Mouse (Mus musculus): Measurements from ENCODE around the gene Extl1.
"Not testable (repeated sequence)": the region's sequence is repeated elsewhere in the genome, so short reads cannot be mapped to it uniquely, and the experiment has no call there.

Gene Extl1

GRCm38 (mm10) chr4:134352261-134352707 lies 31.4 kb downstream of the Extl1 start:
- in situ Hi-C loops (cut with MboI, MseI), result no loop called here

DNA sequence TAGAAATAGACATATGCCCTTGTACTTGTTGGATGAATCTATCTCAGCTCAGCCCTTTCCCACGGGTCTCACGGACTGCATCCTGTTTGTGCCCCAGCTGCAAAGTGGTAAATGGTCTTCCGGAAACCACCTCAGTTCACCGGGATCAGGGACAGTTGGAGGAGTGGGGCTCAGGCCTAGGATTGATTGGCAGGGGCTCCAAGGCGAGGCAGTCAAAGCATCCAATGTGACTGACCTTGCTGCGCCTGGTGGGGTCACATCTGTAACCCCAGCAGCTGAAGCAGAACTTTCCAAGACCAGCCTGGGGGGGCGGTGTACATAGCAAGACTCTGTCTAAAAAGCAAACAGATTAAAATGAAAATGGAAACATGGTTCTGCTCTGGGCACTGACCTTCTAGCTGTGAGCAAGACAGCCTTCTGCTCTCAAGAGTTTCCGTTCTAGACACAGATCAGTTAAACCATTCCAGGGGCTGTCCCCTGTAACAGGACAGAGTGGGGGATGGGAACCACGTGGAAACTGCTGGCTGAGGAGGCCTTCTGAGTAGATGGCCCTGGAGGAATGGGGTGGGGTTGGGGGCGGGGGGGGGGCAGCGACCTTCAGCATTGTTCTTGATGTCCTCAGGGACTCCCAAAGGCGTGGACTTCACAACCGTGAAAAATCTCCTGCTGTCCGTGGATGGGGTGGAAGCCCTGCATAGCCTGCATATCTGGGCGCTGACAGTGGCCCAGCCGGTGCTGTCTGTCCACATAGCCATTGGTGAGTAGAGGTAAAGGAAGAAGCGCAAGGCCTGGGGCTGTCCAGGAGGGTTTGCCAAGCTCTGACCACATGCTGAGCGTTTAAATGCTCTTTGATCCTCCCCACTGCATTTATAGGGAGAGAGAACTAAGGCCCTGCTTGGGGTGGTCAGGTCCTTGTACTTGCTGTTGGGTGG lies 32.1 kb downstream of the Extl1 start:
- in situ Hi-C loops (cut with MboI, MseI), result no loop called here

DNA sequence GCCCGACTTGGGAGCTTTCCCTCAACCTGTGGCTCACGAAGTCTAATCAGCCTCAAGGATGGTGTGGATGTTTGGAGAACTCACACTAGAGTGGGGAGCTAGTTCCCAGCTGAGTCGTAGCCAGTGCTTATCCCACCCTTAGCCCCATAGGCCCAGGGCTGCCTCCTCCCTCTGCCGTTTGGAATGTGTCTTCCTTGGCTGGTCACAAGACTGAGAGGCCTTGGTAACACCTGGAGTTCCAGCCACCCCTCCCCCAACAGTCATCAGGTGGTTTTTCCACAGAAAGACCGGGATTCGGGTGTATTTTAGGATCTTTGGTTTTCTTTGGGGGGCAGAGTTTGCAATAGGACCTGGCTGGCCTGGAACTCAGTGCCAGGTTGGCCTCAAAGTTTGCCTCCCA lies 33.0 kb downstream of the Extl1 start:
- in situ Hi-C loops (cut with MboI, MseI), result no loop called here

DNA sequence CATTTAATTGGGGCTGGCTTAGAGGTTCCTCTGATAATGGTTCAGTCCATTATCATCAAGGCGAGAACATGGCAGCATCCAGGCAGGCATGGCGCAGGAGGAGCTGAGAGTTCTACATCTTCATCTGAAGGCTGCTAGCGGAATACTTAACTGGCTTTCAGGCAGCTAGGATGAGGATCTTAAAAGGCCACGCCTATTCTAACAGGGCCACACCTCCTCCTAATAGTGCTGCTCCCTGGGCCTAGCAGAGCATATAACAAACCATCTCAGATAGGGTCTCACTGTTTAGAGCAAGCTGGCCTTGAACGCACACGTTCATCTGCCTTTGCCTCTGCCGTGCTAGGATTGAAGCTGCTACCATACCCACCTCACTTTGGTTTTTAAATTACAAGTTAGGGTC lies 33.8 kb downstream of the Extl1 start:
- in situ Hi-C loops (cut with MboI, MseI), result no loop called here

DNA sequence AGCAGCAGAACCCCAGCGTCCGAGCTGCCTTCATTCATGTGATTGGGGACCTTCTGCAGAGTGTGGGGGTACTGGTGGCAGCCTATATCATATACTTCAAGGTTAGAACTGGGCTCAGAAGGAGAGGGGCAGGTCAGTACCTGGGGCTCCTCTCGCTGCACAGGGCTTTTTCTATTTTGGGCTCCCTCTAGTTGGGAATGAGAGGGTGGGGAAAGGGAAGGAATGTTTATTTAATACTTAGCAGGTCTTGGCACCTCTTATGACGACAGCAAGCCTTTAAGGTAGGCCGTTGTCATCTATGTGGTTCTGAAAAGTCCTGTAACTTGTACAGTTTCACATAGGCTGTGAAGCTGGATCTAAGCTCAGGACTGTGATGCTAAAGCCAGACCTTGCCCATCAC lies 35.1 kb downstream of the Extl1 start:
- in situ Hi-C loops (cut with MboI, MseI), result no loop called here

GRCm38 (mm10) chr4:134348078-134348477 lies 35.6 kb downstream of the Extl1 start:
- in situ Hi-C loops (cut with MboI, MseI), result no loop called here

DNA sequence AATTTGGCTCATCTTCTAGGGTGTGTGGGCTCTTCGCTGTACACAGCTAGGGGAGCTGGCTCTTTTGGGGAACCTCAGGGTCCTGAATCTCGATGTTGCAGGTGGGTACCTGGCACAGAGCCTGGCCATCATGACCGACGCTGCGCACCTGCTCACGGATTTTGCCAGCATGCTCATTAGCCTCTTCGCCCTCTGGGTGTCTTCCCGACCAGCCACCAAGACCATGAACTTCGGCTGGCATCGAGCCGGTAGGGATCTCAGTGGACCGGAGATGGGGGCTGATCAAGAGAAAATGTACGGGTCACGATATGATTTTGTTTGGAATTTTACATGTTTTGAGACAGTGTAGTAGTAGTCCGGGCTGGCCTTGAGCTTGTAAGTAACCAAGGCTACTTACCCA lies 37.8 kb downstream of the Extl1 start:
- in situ Hi-C loops (cut with MboI, MseI), result no loop called here

GRCm38 (mm10) chr4:134344620-134345019 lies 39.0 kb downstream of the Extl1 start:
- in situ Hi-C loops (cut with MboI, MseI), result no loop called here

DNA sequence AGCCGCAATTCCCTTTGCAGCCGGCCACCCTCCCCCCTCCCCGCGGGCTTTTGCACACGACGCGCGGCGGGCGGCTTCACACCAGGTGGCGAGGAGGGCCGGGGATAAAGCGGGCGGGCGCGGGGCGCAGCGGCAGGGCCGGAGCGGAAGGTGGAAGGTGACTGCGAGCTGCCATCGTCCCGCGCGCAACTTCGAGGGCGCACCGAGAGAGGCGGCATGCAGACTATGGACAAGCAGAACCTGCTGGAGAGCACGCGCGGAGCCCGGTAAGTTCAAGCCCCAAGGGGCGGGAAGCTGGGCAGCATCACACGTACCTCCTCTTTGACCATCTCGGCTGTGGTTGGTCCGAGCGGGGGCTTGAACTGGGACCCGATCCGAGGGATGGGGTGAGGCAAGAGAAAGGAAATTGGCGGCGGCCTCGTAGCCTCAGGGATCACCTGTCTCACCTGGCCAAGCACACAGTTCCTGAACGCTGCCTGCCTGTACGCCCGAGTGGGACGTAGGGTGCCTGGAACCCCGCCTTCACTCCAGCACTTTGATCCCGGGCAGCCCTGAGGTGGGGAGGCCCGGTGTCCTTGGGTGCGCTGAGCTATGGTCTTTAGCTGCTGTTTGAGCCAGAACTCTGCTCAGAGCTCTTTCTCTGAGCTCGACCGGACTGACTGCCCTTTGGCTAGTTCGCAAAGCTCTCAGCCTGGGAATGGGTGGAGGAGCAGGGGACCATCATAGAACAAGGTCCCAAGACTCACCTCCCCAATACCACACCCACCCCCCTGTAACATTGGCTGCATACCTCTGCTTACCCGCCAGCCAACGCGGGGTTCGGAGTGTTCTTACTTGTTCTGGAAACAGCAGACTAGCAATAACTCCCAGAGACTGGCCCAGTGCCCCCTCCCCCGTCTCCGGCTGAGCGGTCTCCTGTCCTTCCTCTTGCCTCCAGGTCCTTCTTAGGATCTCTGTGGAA lies 40.3 kb downstream of the Extl1 start, which contains the start of gene Slc30a2:
TSS of gene Slc30a2 (plus strand) at position 111 of the 961 bp plus-strand sequence.
- in situ Hi-C loops (cut with MboI, MseI), result no loop called here

GRCm38 (mm10) chr4:134342213-134342779 lies 41.4 kb downstream of the Extl1 start:
- in situ Hi-C loops (cut with MboI, MseI), result no loop called here

- in situ Hi-C loops (cut with MboI, MseI), result not testable (repeated sequence)
Measured at GRCm38 (mm10) chr4:134341231-134341630, 42.4 kb downstream of the Extl1 start.

DNA sequence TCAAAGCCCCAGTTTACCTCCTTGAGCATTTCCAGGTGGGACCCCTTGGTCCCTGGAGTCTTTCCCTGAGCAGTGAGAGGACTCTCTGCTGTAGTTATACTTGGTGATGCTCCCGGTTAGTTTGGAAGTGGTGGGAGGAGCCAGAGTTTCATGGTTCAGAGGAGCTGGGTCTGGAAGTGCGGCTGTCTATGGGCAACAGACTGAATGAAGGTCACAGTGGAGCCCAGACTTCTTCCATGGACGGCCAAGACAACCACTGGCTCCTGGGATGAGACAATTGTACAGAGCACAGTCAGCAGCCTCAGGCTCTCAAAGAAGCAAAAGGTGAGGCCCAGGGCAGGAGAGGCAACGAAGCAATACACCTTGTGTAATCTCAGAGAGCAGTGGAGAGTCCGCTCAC lies 53.4 kb downstream of the Extl1 start:
- in situ Hi-C loops (cut with MboI, MseI), result no loop called here

DNA sequence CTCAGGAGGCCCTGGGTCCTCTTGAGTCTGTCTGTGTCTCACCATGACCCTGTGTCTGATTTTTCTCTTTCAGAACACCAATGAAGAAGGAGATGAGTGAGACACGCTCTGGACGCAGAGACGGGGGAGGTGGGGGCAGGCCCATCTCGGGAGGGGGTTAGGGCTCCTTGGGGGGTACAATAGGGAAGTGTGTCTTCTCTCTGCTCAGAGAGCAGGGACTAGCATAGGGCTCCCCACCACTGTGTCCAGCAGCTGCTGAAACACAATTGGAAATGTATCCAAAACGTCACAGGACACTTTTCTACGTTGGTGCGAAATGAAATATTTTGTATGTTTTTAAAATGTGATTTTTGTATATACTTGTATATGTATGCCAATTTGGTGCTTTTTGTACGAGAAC lies 54.8 kb downstream of the Extl1 start:
- in situ Hi-C loops (cut with MboI, MseI), result no loop called here

DNA sequence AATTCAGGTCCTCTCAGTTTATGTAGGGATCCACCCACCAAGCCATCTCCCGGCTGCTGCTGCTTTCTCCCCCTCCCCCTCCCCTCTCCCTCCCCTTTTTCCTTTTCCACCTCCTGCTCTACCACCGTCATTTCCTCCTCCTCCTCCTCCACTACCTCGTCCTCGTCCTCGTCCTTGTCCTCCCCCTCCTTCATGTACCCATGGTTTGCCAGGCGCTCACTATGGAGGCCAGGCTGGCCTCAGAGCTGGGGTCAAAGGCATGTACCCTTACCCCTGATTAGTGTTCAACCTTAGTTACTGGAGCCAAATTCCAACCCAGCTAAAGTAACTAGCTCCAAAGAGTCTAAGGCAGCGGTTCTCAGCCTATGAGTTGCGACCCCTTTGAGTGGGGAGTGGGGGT lies 55.5 kb downstream of the Extl1 start:
- in situ Hi-C loops (cut with MboI, MseI), result no loop called here

GRCm38 (mm10) chr4:134326859-134327530 lies 56.7 kb downstream of the Extl1 start:
- in situ Hi-C loops (cut with MboI, MseI), result no loop called here

DNA sequence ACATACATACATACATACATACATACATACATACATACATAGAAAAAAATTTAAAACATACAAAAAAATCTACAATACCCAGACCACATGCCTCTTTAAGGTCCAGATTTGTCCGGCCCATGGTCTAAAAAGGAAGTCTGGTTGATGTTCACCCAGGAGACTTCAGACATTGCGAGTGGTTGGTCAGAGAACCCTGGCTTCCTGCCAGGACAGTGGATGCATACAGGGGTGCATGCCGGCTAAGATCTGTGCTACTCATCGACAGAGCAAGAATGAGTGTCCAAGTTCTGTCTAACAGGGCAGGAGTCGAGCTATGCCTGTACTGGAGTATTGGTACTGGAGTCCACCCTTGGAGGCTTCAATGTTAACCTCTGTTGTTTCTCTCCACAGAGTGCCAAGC lies 59.0 kb downstream of the Extl1 start:
- in situ Hi-C loops (cut with MboI, MseI), result no loop called here

- in situ Hi-C loops (cut with MboI, MseI), result no loop called here
Measured at GRCm38 (mm10) chr4:134321524-134321923, 62.1 kb downstream of the Extl1 start.

DNA sequence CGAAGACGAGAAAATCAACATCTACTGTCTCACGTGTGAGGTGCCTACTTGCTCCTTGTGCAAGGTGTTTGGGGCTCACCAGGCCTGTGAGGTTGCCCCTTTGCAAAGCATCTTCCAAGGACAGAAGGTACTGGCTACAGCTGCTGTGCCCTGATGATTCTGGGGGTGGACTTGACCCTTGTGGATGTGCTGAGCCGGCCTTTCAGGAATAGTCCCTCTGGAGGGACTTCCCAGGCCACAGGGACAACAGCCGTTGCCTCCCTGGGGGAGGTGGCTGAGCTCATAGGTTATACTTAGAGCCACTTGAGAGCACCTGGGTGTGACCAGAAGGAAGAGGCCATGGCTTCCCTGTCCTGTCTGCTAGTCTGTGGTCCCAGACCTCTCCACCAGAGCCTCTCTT lies 64.0 kb downstream of the Extl1 start:
- in situ Hi-C loops (cut with MboI, MseI), result no loop called here

GRCm38 (mm10) chr4:134319074-134319473 lies 64.6 kb downstream of the Extl1 start:
- in situ Hi-C loops (cut with MboI, MseI), result no loop called here

GRCm38 (mm10) chr4:134316390-134316789 lies 67.3 kb downstream of the Extl1 start:
- in situ Hi-C loops (cut with MboI, MseI), result no loop called here

DNA sequence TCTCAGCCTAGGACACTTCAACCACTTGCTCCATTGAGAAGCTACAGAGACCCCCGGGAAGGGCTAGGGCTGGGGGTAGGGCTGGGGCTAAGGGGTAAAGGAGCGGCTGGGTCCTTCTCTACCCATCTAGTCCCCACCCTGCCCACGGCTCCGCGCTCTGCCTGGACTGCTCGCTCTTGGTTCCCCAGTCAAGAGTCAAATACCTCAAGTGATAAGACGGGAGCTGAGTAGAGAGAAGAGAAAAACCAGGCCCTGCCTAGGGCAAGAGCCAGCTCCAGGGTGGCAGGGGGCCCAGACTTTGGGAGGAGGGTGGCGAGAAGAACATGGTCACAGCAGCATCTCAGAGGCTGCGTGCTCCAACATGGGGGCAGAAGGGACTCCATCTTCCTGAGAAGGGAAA lies 68.2 kb downstream of the Extl1 start:
- in situ Hi-C loops (cut with MboI, MseI), result no loop called here

All from T-helper 17 cell (primary cell).